Mouse (Mus musculus) lung, embryonic 16.5 days (tissue): ENCODE results near the gene Sft2d2. TPM values are rescaled to one million over a fixed set of nuclear protein-coding genes. Genes with fewer than 3 reads are reported as not detected.

Source experiments
- ATAC-seq: fragments of 200-750 bp; cut with Nextera tagmentation; 2 replicates; pipeline ENCODE4 v1.8.0; 2017; ENCODE audit warnings: low read depth, mild to moderate bottlenecking, moderate library complexity
- H3K27ac ChIP-seq: fragments of 300-500 bp; sonication (generic); 2 replicates; pipeline ENCODE4 v1.5.1; 2014; ENCODE audit warnings: mild to moderate bottlenecking, control low read depth, low read length
- H3K27me3 ChIP-seq: fragments of 300-500 bp; sonication (generic); 2 replicates; pipeline ENCODE4 v1.6.1; 2014; ENCODE audit warnings: low read depth, low read length, mixed read lengths; ENCODE audit not compliant: control insufficient read depth, insufficient read depth
- H3K36me3 ChIP-seq: fragments of 300-500 bp; sonication (generic); 2 replicates; pipeline ENCODE4 v1.6.1; 2014; ENCODE audit warnings: low read length; ENCODE audit not compliant: control insufficient read depth, insufficient read depth
- H3K4me1 ChIP-seq: fragments of 300-500 bp; sonication (generic); replicated peaks from 2 replicates; pipeline ENCODE4 v1.6.1; 2014; ENCODE audit warnings: low read length, mixed read lengths; ENCODE audit not compliant: control insufficient read depth, insufficient read depth
- H3K4me2 ChIP-seq: fragments of 300-500 bp; sonication (generic); 2 replicates; pipeline ENCODE4 v1.6.1; 2014; ENCODE audit warnings: low read depth, low read length, control low read depth
- H3K4me3 ChIP-seq: fragments of 300-500 bp; sonication (generic); 2 replicates; pipeline ENCODE4 v1.5.1; 2014; ENCODE audit warnings: mild to moderate bottlenecking, low read length, control low read depth
- H3K9ac ChIP-seq: fragments of 300-500 bp; sonication (generic); 2 replicates; pipeline ENCODE4 v1.6.1; 2014; ENCODE audit warnings: low read length, control low read depth
- H3K9me3 ChIP-seq: fragments of 300-500 bp; sonication (generic); 2 replicates; pipeline ENCODE4 v1.6.1; 2016; ENCODE audit warnings: low read length; ENCODE audit not compliant: control insufficient read depth
- WGBS: fragments of 180-500 bp; shearing (Covaris S2); extraction: QIAGEN DNeasy Blood & Tissue Kit; methylation state at CpG from one replicate; pipeline ENCODE4 v1.1.7; 2014; 5-methylcytosine and 5-hydroxymethylcytosine counted together
- polyA plus RNA-seq: library from polyadenylated mRNA; unstranded; fragments of >200 nt; fragmentation: Nextera tagmentation; extraction: Ambion mirVana; gene quantifications from 2 replicates; pipeline ENCODE4 v1.2.1, GENCODE M21; 2015

Sft2d2 gene
- polyA plus RNA-seq, 1 experiment from 2014 or later, result 22.4 TPM

DNA sequence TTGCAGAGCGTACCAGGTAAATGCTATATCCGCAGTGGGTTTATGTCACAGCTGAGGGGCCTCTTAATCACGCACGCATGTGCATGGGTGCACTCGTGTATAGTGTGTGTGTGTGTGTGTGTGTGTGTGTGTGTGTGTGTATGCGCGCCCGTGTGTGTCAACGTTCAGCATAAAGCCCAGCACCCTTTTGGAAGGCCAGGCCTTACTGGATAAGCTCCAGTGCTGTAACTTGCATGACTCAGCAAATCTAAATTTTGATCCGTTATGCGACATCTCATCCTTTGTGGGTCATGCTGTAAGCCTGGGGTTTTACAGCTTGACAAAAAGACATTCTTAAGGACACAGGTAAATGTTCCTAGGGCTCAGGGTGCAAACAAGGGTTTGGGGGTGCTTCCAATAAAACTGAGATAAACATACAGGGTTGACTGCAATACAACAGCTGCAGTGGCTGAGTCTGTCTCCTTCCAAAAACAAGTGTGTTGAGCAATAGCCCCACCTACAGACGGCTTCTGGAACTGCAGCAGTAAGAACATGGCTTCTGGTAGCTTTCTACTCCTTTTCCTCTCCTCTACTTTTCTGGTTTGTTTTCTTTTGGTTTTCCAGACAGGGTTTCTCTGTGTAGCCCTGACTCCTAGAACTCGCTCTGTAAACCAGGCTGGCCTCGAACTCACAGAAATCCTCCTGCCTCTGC lies 61.9 kb downstream of the Sft2d2 start:
- Histone ChIP-seq H3K4me3 (no peak overlapping the region), H3K4me2 (no peak overlapping the region), H3K27me3 (no peaks in the 10 kb centered on the region), H3K9me3 (no peaks in the 10 kb centered on the region), H3K36me3 (no peaks in the 10 kb centered on the region), H3K9ac (no peak overlapping the region), H3K4me1 (no peaks in the 10 kb centered on the region), H3K27ac (no peak overlapping the region)
- ATAC-seq, result no peak
- WGBS, result 71% methylated on average over 14 of the region's 14 CpGs

DNA sequence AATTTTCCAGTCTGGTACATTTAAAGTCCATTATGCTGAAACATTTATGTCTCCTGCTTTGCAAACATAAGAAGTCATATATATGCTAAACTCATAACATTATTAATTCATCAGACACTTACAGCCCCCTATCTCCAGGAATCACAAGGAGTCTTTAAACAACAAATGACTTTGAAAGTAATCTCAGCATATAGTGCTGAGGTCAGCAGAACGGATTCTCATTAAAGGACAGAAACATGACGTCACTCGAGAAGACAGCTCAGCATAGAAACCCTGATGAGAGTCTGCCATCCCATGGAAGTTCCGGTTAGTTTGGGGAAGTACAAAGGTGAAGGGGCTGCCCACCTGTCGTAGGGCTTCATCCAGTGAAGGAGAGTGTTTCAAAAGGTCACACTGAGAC lies 64.7 kb downstream of the Sft2d2 start:
- Histone ChIP-seq H3K36me3 (no peaks in the 10 kb centered on the region), H3K9me3 (no peaks in the 10 kb centered on the region), H3K4me2 (no peak overlapping the region), H3K9ac (no peak overlapping the region), H3K4me1 (no peaks in the 10 kb centered on the region), H3K27ac (no peak overlapping the region), H3K27me3 (no peaks in the 10 kb centered on the region), H3K4me3 (no peak overlapping the region)
- no peak for ATAC-seq
- 63% methylated on average over 5 of the region's 5 CpGs for WGBS

Other genes starting within 250 kb of the Sft2d2 start
- gene Tbx19, start 33.7 kb downstream of the Sft2d2 start, polyA plus RNA-seq, result 0.05 TPM in 1 of 2 replicates, not detected in the other
- gene Tiprl, start 42.6 kb upstream of the Sft2d2 start, polyA plus RNA-seq, result 97.4 and 100 TPM in 2 replicates
- gene Gpr161, start 101.4 kb upstream of the Sft2d2 start, polyA plus RNA-seq, result 0.84 and 0.89 TPM in 2 replicates